Mouse (Mus musculus) neural tube, embryonic 10.5 days (tissue): Measurements from ENCODE around the gene Dusp19.

Experiments
- DNase-seq: peaks from one replicate; pipeline ENCODE4 v3.0.0-alpha.2; 2017; ENCODE audit warnings: low spot score; ENCODE audit errors: extremely low spot score

Gene Dusp19

GRCm38 (mm10) chr2:80638364-80639241, 21.8 kb downstream of the Dusp19 start:
- DNase-seq, result peak; percentile 87

- DNase-seq, result no peak
Measured at GRCm38 (mm10) chr2:80639398-80639797, 22.6 kb downstream of the Dusp19 start.

- DNase-seq, result no peak
Measured at GRCm38 (mm10) chr2:80639864-80640263, 23.0 kb downstream of the Dusp19 start.

- DNase-seq, result no peak
Measured at GRCm38 (mm10) chr2:80661414-80661813, 44.6 kb downstream of the Dusp19 start.

GRCm38 (mm10) chr2:80662682-80663081, 45.8 kb downstream of the Dusp19 start:
- no peak for DNase-seq

- DNase-seq, result no peak
Measured at GRCm38 (mm10) chr2:80667396-80667964, 50.6 kb downstream of the Dusp19 start.

- no peak for DNase-seq
Measured at GRCm38 (mm10) chr2:80669868-80670666, 53.2 kb downstream of the Dusp19 start.

GRCm38 (mm10) chr2:80678803-80679202, 62.0 kb downstream of the Dusp19 start:
- no peak for DNase-seq
